In genomic region chr3:152763139-152763882, GRCm38 (mm10) we compare ENCODE assay signal across 8 mouse cellular contexts. TPM values are rescaled to one million over a fixed set of nuclear protein-coding genes. Genes with fewer than 3 reads are reported as not detected.
DNase-seq lines count a peak whose midpoint lies in the region; ATAC-seq and TF ChIP-seq lines count a peak whose summit lies in the region.

No protein-coding gene starts in this region.

- peak overlapping the region; percentile 65 for H3K4me2 ChIP-seq in lung, embryonic 14.5 days
- H3K4me2 ChIP-seq in neural tube, embryonic 14.5 days (ENCODE audit: low read depth, low read length) = peak overlapping the region; percentile 8; the same call in 1 of the 2 replicates

- TF ChIP-seq EP300 in heart, adult 2 months (IDR thresholded peaks at IDR 0.05; ENCODE audit: insufficient read depth, low read depth, low read length) = no peak

- H3K27ac ChIP-seq in bone marrow macrophage, adult 2 months (ENCODE audit: insufficient read depth, low read depth, low read length) = no peak overlapping the region
- H3K27ac ChIP-seq in heart, adult 2 months = peak overlapping the region; percentile 45
- H3K27ac ChIP-seq in lung, embryonic 14.5 days (ENCODE audit: low read depth) = peak overlapping the region; percentile 70
- H3K27ac ChIP-seq in neural tube, embryonic 14.5 days (ENCODE audit: low read depth, low read length) = no peak overlapping the region

- 10% methylated on average over 26 of the region's 26 CpGs for WGBS in heart, adult 2 months
- 30% methylated on average over 26 of the region's 26 CpGs for WGBS in lung, embryonic 14.5 days
- 45% methylated on average over 26 of the region's 26 CpGs for WGBS in neural tube, embryonic 14.5 days

- no peaks in the 10 kb centered on the region for H3K79me2 ChIP-seq in heart, adult 2 months (replicated peaks; ENCODE audit: control insufficient read depth, insufficient read depth, low read length)

- DNase-seq in cerebellum, postnatal 10 days = peak; percentile 43 to 64
- no peak for DNase-seq in cerebellum, adult 9-10 months
- DNase-seq in heart, adult 2 months = peak; percentile 58 to 67
- DNase-seq in kidney, adult 11 months = peak; percentile 23
- peak; percentile 73 for DNase-seq in lung, embryonic 14.5 days
- DNase-seq in thymus, postnatal 25 days = peak; percentile 64

- TF ChIP-seq CTCF in bone marrow macrophage, adult 2 months (IDR thresholded peaks at IDR 0.05; ENCODE audit: low read depth, low read length) = no peak; the same call in 1 of the 2 replicates
- TF ChIP-seq CTCF in heart, adult 2 months (IDR thresholded peaks at IDR 0.05) = peak; percentile 66
- TF ChIP-seq CTCF in lung, embryonic 14.5 days (IDR thresholded peaks at IDR 0.05; ENCODE audit: low read depth) = peak; percentile 72

- no peaks in the 10 kb centered on the region for H3K36me3 ChIP-seq in heart, adult 2 months (ENCODE audit: control insufficient read depth, insufficient read depth, low read length)
- peaks cover 7% of the 10 kb centered on the region; the same call in 1 of the 2 replicates for H3K36me3 ChIP-seq in lung, embryonic 14.5 days (ENCODE audit: insufficient read depth)
- H3K36me3 ChIP-seq in neural tube, embryonic 14.5 days (ENCODE audit: control insufficient read depth, insufficient read depth, low read length) = no peaks in the 10 kb centered on the region

- no peaks in the 10 kb centered on the region for H3K9me3 ChIP-seq in lung, embryonic 14.5 days (ENCODE audit: low read depth, low read length)
- H3K9me3 ChIP-seq in neural tube, embryonic 14.5 days (ENCODE audit: control insufficient read depth, low read length) = no peaks in the 10 kb centered on the region

- peak; percentile 52 for ATAC-seq in lung, embryonic 14.5 days (ENCODE audit: insufficient read depth)
- ATAC-seq in neural tube, embryonic 14.5 days (ENCODE audit: low read depth) = peak; percentile 31; the same call in 1 of the 2 replicates

- no peak for TF ChIP-seq POLR2A in bone marrow macrophage, adult 2 months (IDR thresholded peaks at IDR 0.05; ENCODE audit: borderline replicate concordance, low read depth, low read length)
- no peak for TF ChIP-seq POLR2A in heart, adult 2 months (IDR thresholded peaks at IDR 0.05; ENCODE audit: insufficient read depth, low read depth, low read length)

- no peaks in the 10 kb centered on the region for H3K27me3 ChIP-seq in heart, adult 2 months (ENCODE audit: control insufficient read depth, insufficient read depth, low read length)
- no peaks in the 10 kb centered on the region for H3K27me3 ChIP-seq in lung, embryonic 14.5 days (ENCODE audit: insufficient read depth, low read length)
- no peaks in the 10 kb centered on the region for H3K27me3 ChIP-seq in neural tube, embryonic 14.5 days (ENCODE audit: control insufficient read depth, insufficient read depth, low read length)

- H3K4me3 ChIP-seq in bone marrow macrophage, adult 2 months (ENCODE audit: insufficient read depth, low read length) = peak overlapping the region; percentile 17; the same call in 1 of the 2 replicates
- H3K4me3 ChIP-seq in heart, adult 2 months = peak overlapping the region; percentile 48
- peak overlapping the region; percentile 34 for H3K4me3 ChIP-seq in lung, embryonic 14.5 days (ENCODE audit: low read depth, low read length)
- no peak overlapping the region for H3K4me3 ChIP-seq in neural tube, embryonic 14.5 days (ENCODE audit: low read depth, low read length)

- H3K4me1 ChIP-seq in bone marrow macrophage, adult 2 months (ENCODE audit: control insufficient read depth, insufficient read depth, low read length) = no peaks in the 10 kb centered on the region
- H3K4me1 ChIP-seq in heart, adult 2 months (ENCODE audit: control insufficient read depth, insufficient read depth, low read length) = peaks cover 1% of the 10 kb centered on the region; the same call in 1 of the 2 replicates
- peaks cover 13% of the 10 kb centered on the region for H3K4me1 ChIP-seq in lung, embryonic 14.5 days (ENCODE audit: insufficient read depth)
- H3K4me1 ChIP-seq in neural tube, embryonic 14.5 days (ENCODE audit: control insufficient read depth, insufficient read depth, low read length) = peaks cover 6% of the 10 kb centered on the region; the same call in 1 of the 2 replicates

- peak overlapping the region; percentile 60 for H3K9ac ChIP-seq in heart, adult 2 months (ENCODE audit: low read depth, low read length)
- peak overlapping the region; percentile 51 for H3K9ac ChIP-seq in lung, embryonic 14.5 days
- no peak overlapping the region for H3K9ac ChIP-seq in neural tube, embryonic 14.5 days (replicated peaks; ENCODE audit: low read depth, low read length)

- intact Hi-C loops in heart, adult 2 months (cut with DNase I) = no loop called here

RNA-seq across cellular contexts. Expression of gene Pigk, which starts 49.4 kb away (rescaled TPM):
- 35.6 and 38.6 TPM in 2 replicates for polyA plus RNA-seq in bone marrow macrophage, adult 2 months (2012; ENCODE audit: insufficient read depth, insufficient read length, missing spikeins)
- 10 to 100 TPM; 24.0 to 28.1 TPM for total RNA-seq in heart, adult 2 months (2021)
- 6.4 and 10.7 TPM in 2 replicates for polyA plus RNA-seq in heart, adult 2 months (2012; rRNA removed)
- polyA plus RNA-seq in lung, embryonic 14.5 days (2014; fragmentation: Nextera tagmentation; extraction: Ambion mirVana) = 46.2 and 50.3 TPM in 2 replicates
- polyA plus RNA-seq in neural tube, embryonic 14.5 days (2014; fragmentation: Nextera tagmentation; extraction: Ambion mirVana) = 50.3 and 52.5 TPM in 2 replicates

Comparison
In these comparisons a context has a peak if more than half of its experiments do, and no peak if none do; other contexts are left out.
1. H3K27ac ChIP-seq: peak in heart, adult 2 months (single experiment) and lung, embryonic 14.5 days (single experiment); none in bone marrow macrophage, adult 2 months (single experiment) and neural tube, embryonic 14.5 days (single experiment).